Mouse (Mus musculus) myocyte (in vitro differentiated cells): Measurements from ENCODE around the gene Phka2.

Experiments
- CEBPB ChIP-seq: IDR thresholded peaks from 2 replicates; pipeline ENCODE4 v1.6.1; 2011; ENCODE audit warnings: mild to moderate bottlenecking, moderate library complexity; ENCODE audit not compliant: poor library complexity, insufficient read depth, severe bottlenecking
- E2F4 ChIP-seq: IDR thresholded peaks from one replicate; pipeline ENCODE4 v1.6.1; 2011; ENCODE audit warnings: mild to moderate bottlenecking, control low read depth, moderate library complexity; ENCODE audit not compliant: insufficient read depth
- MAX ChIP-seq: IDR thresholded peaks from one replicate; pipeline ENCODE4 v1.6.1; 2011; ENCODE audit warnings: low read depth, mild to moderate bottlenecking, control low read depth
- MYOD1 ChIP-seq, 3 experiments: IDR thresholded peaks; one replicate each; pipeline ENCODE4 v1.6.1; 2011; ENCODE audit warnings: control low read depth in 2 of 3, low read depth in 2 of 3, mild to moderate bottlenecking in 2 of 3, moderate library complexity in 1 of 3; ENCODE audit not compliant: insufficient read length in 2 of 3, control insufficient read depth in 1 of 3
- MYOG ChIP-seq, 3 experiments: IDR thresholded peaks; one replicate each; pipeline ENCODE4 v1.6.1; 2011; ENCODE audit warnings: control low read depth in 2 of 3, low read depth in 2 of 3, mild to moderate bottlenecking in 2 of 3; ENCODE audit not compliant: insufficient read length in 2 of 3, control insufficient read depth in 1 of 3, insufficient read depth in 1 of 3
- POLR2A ChIP-seq: IDR thresholded peaks from one replicate; pipeline ENCODE4 v1.6.1; 2011; ENCODE audit warnings: low read depth, mild to moderate bottlenecking, control low read depth, moderate library complexity; ENCODE audit not compliant: insufficient read length
- POLR2AphosphoS2 ChIP-seq: IDR thresholded peaks from one replicate; pipeline ENCODE4 v1.6.1; 2011; ENCODE audit warnings: low read depth, control low read depth; ENCODE audit not compliant: insufficient read length
- REST ChIP-seq: IDR thresholded peaks from one replicate; pipeline ENCODE4 v1.6.1; 2011; ENCODE audit warnings: mild to moderate bottlenecking, control low read depth, moderate library complexity; ENCODE audit not compliant: insufficient read depth, insufficient read length
- SRF ChIP-seq: IDR thresholded peaks from one replicate; pipeline ENCODE4 v1.6.1; 2011; ENCODE audit warnings: low read depth; ENCODE audit not compliant: control insufficient read depth, insufficient read length
- TCF12 ChIP-seq: IDR thresholded peaks from one replicate; pipeline ENCODE4 v1.6.1; 2011; ENCODE audit warnings: mild to moderate bottlenecking, control low read depth; ENCODE audit not compliant: poor library complexity, insufficient read depth, severe bottlenecking
- TCF3 ChIP-seq: IDR thresholded peaks from one replicate; pipeline ENCODE4 v1.6.1; 2011; ENCODE audit warnings: low read depth, control low read depth; ENCODE audit not compliant: insufficient read length
- USF1 ChIP-seq: IDR thresholded peaks from one replicate; pipeline ENCODE4 v1.6.1; 2011; ENCODE audit warnings: low read depth, mild to moderate bottlenecking, control low read depth, moderate library complexity

- no peak for TF ChIP-seq TCF12
- TF ChIP-seq POLR2A: no peak
- no peak for TF ChIP-seq E2F4
- no peak for TF ChIP-seq MAX
- no peak for TF ChIP-seq POLR2AphosphoS2
- TF ChIP-seq SRF: no peak
- TF ChIP-seq MYOD1 (IDR thresholded peaks at IDR 0.05; ENCODE audit: control insufficient read depth in 1 of 3, insufficient read length in 2 of 3, low read depth in 2 of 3): peak in 1 of 3 experiments; percentile 4
- no peak for TF ChIP-seq CEBPB
- no peak for TF ChIP-seq MYOG (IDR thresholded peaks at IDR 0.05; ENCODE audit: control insufficient read depth in 1 of 3, insufficient read depth in 1 of 3, insufficient read length in 2 of 3, low read depth in 2 of 3)
- no peak for TF ChIP-seq TCF3
- no peak for TF ChIP-seq USF1
- TF ChIP-seq REST: no peak
These were observed 7.1 kb downstream of the Phka2 start for GRCm38 (mm10) chrX:160509046-160509445.
